Mouse (Mus musculus) myocyte (in vitro differentiated cells): ENCODE data around the gene Lgals4.

Experiments
- CEBPB ChIP-seq: IDR thresholded peaks from 2 replicates; pipeline ENCODE4 v1.6.1; 2011; ENCODE audit warnings: mild to moderate bottlenecking, moderate library complexity; ENCODE audit not compliant: poor library complexity, insufficient read depth, severe bottlenecking
- E2F4 ChIP-seq: IDR thresholded peaks from one replicate; pipeline ENCODE4 v1.6.1; 2011; ENCODE audit warnings: mild to moderate bottlenecking, control low read depth, moderate library complexity; ENCODE audit not compliant: insufficient read depth
- MAX ChIP-seq: IDR thresholded peaks from one replicate; pipeline ENCODE4 v1.6.1; 2011; ENCODE audit warnings: low read depth, mild to moderate bottlenecking, control low read depth
- MYOD1 ChIP-seq, 3 experiments: IDR thresholded peaks; one replicate each; pipeline ENCODE4 v1.6.1; 2011; ENCODE audit warnings: control low read depth in 2 of 3, low read depth in 2 of 3, mild to moderate bottlenecking in 2 of 3, moderate library complexity in 1 of 3; ENCODE audit not compliant: insufficient read length in 2 of 3, control insufficient read depth in 1 of 3
- MYOG ChIP-seq, 3 experiments: IDR thresholded peaks; one replicate each; pipeline ENCODE4 v1.6.1; 2011; ENCODE audit warnings: control low read depth in 2 of 3, low read depth in 2 of 3, mild to moderate bottlenecking in 2 of 3; ENCODE audit not compliant: insufficient read length in 2 of 3, control insufficient read depth in 1 of 3, insufficient read depth in 1 of 3
- POLR2A ChIP-seq: IDR thresholded peaks from one replicate; pipeline ENCODE4 v1.6.1; 2011; ENCODE audit warnings: low read depth, mild to moderate bottlenecking, control low read depth, moderate library complexity; ENCODE audit not compliant: insufficient read length
- POLR2AphosphoS2 ChIP-seq: IDR thresholded peaks from one replicate; pipeline ENCODE4 v1.6.1; 2011; ENCODE audit warnings: low read depth, control low read depth; ENCODE audit not compliant: insufficient read length
- REST ChIP-seq: IDR thresholded peaks from one replicate; pipeline ENCODE4 v1.6.1; 2011; ENCODE audit warnings: mild to moderate bottlenecking, control low read depth, moderate library complexity; ENCODE audit not compliant: insufficient read depth, insufficient read length
- SRF ChIP-seq: IDR thresholded peaks from one replicate; pipeline ENCODE4 v1.6.1; 2011; ENCODE audit warnings: low read depth; ENCODE audit not compliant: control insufficient read depth, insufficient read length
- TCF12 ChIP-seq: IDR thresholded peaks from one replicate; pipeline ENCODE4 v1.6.1; 2011; ENCODE audit warnings: mild to moderate bottlenecking, control low read depth; ENCODE audit not compliant: poor library complexity, insufficient read depth, severe bottlenecking
- TCF3 ChIP-seq: IDR thresholded peaks from one replicate; pipeline ENCODE4 v1.6.1; 2011; ENCODE audit warnings: low read depth, control low read depth; ENCODE audit not compliant: insufficient read length
- USF1 ChIP-seq: IDR thresholded peaks from one replicate; pipeline ENCODE4 v1.6.1; 2011; ENCODE audit warnings: low read depth, mild to moderate bottlenecking, control low read depth, moderate library complexity

DNA sequence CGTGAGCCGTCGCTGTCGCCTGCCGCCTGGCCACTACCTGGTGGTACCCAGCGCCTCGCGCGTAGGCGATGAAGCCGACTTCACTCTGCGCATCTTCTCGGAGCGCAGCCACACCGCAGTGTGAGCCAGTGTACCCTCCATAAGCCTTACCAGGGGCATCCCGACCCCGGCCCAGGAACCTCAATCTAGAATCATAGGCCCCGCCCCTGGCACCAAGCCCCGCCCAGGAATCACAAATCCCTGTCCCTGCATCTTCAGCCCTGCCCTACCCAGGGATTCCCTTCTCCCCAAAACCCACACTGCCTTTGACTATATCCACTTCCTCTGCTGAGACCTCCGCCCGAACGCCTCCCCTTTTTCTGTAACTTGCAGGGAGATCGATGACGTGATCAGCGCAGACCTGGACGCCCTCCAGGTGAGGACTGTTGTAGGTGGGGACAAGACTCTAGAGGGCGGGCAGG lies 55.1 kb downstream of the Lgals4 start:
- TF ChIP-seq MYOG (IDR thresholded peaks at IDR 0.05; ENCODE audit: control insufficient read depth in 1 of 3, insufficient read depth in 1 of 3, insufficient read length in 2 of 3, low read depth in 2 of 3), result no peak
- no peak for TF ChIP-seq SRF
- TF ChIP-seq USF1, result no peak
- TF ChIP-seq POLR2A, result no peak
- peak; percentile 78 for TF ChIP-seq POLR2AphosphoS2
- TF ChIP-seq MAX, result no peak
- no peak for TF ChIP-seq TCF3
- no peak for TF ChIP-seq TCF12
- no peak for TF ChIP-seq REST
- TF ChIP-seq MYOD1 (IDR thresholded peaks at IDR 0.05; ENCODE audit: control insufficient read depth in 1 of 3, insufficient read length in 2 of 3, low read depth in 2 of 3), result no peak
- no peak for TF ChIP-seq E2F4
- no peak for TF ChIP-seq CEBPB
